Mouse (Mus musculus): ENCODE results near the gene Rpl23.

The Rpl23 gene

DNA sequence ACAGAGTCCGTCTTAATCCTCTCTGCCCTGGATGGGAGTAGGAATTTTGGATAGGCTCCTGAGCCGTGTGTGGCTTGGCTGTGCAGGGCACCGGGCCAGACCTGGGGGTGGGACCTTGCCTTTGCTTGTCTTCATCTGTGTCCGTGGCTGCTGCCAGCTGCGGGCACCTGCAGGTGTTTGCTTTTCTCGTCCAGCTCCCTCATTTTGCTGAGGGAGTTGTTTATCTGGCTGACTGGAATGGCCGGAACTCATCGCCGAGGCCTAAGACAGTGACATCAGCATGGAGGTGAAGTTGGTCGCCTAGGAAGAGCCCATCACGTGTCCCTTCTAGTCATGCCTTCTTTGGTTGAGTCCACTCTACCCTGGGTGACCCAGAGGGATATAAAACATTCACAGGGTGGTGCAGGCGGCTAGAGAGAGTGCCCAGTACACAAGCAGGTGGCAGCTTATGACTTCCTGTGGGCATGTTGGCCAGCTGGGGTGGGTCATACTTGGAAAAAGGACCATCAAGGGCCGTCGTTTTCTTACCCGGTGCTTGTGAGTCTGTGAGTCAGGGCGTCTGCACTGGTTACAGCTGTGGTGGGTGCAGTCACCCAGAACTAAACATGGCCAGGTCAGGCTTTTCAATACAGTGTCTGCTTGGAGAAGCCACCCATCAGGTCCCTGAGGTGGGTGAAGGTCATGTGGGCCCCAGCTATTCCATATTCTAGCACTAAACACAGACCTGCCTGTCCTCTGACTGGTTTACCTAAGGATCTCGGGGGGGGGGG is 31.7 kb upstream of the Rpl23 start:
- no peak for DNase-seq (ENCODE audit: low spot score)

DNA sequence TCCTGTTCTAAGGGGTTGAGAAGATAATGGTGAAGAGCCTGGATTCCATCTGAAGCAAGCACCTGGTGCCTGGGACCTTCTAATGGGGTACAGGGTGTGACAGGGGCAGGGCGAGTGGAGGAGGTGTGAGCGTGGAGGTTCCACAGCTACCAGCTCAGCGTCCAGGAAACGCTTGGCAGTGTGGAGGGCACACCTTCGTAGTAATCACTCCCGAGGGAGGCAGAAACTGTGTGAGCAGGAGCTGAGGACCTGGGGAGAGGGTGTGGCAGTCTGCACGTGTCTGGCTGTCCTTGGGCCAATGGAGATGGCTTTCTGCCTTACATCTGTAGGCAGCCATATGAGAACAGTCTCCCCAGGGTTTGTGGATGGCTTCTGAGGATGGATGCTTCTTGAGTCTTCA is 30.8 kb upstream of the Rpl23 start:
- no peak for DNase-seq (ENCODE audit: low spot score)

GRCm38 (mm10) chr11:97812491-97812921 is 30.3 kb upstream of the Rpl23 start:
- DNase-seq (ENCODE audit: low spot score) = no peak

- DNase-seq (ENCODE audit: low spot score) = no peak
These were observed 29.5 kb upstream of the Rpl23 start for GRCm38 (mm10) chr11:97811569-97812362.

DNA sequence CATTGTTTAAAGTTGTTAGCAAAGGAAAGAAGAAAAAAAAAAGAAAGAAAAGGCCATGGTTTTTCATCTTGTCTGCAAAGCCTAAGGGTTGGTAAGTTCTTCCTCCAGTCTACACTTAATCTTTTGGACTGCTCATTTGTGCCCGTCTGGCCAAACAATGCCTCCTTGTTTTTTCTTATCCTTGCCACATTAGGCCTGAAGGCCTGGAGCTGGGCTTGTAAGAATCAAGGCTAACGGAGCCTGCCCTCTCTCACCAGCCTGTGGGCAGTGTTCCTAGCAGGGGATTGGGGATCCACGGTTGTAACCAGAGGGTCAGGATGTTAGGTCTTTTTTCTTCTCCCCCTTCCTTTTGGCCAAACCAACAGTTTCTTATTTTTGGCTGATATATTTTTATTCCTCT is 28.7 kb upstream of the Rpl23 start:
- DNase-seq (ENCODE audit: low spot score) = no peak

- DNase-seq (ENCODE audit: low spot score) = no peak
These were observed 28.1 kb upstream of the Rpl23 start for GRCm38 (mm10) chr11:97810356-97810755.

DNA sequence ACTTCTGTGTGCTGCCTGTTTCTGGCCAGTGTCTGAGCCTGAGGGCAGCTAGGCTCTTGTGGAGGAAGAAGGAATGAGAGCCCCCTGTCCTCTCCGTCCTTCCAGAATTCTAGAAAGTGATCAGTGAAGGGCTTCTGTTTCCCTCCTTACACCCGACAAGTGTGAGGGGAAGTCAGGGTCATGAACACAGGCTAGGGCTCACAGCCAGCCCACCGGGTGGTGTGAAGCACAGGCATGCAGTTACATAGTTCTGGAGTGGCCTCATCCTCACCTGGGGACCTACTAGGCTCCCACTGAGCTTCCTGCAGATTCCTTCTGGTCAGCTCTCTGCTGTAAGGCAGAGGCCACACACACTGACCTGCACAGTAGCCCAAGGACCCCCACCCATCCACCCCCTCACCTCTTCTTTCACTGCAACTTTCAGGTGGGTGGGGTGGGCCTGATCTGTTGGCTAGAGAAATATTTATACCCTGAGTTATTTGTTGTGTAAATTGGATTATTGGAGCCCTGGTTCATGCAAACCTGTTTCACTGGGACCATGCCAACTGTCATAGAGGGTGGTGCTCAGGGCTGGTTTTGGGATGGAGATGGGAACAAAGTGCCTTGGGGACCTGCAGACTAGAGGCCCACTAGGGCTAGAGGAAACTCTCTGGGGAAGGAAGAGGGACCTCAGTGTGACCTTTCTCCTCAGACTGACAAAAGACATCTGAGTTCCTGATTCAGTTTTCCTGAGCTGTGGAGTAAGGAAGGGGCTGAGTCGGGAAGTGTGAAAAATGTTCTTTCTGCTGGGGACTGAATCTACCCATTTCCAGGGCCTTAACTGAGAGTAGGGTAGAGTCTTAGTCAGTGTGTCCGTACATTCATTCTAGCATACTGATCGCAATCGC is 27.2 kb upstream of the Rpl23 start:
- no peak for DNase-seq (ENCODE audit: low spot score)

DNA sequence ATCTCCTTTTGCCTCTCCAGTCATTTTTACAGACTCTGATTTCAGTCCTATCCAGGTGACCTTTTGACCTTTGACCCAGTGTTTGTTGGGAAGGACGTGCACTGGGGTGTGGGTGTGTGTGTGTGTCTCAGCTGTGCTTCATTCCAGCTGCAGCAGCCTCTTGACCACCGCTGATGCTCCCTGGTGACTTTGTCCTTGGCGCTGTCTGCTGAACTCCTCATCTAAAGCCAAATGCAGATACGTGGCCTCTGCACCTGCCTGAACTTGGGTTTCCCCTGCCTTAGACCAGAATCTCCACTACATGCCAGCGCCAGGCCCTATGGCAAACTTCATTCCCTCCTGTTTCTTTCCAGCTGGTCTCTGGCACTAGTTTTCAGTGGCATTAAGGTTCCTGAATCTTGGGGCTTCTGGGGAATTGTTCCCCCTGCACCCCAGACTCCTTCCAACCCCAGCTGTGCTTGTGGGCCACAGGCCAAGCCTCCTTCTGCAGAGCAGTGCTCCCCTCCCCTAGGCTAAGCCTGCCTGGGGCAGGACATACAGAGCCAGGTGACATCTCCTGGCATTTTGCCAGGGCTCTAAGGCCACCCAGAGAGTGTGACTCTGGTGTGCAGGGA is 26.5 kb upstream of the Rpl23 start:
- no peak for DNase-seq (ENCODE audit: low spot score)

DNA sequence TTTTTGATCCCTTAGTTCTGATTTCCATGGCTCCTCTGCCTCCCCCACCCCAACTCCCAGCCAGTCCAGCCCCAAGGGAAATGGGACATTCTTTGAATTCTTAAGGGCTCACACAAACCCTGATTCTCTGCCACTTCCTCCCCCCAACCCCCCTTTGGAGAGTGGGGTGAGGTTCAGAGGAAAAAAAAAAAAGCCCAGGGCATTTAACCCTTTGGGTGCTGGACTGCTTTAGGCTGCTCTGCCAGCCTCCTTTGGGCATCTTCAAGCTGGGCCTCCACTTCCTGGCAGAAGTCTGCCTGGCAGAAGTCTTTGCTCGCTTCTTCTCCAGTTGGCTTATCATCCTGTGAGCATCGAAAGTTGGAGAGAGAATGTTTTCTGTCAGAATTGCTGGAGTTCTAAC is 25.9 kb upstream of the Rpl23 start:
- no peak for DNase-seq (ENCODE audit: low spot score)

- no peak for DNase-seq (ENCODE audit: low spot score)
These were observed 25.4 kb upstream of the Rpl23 start for GRCm38 (mm10) chr11:97807626-97808025.

DNA sequence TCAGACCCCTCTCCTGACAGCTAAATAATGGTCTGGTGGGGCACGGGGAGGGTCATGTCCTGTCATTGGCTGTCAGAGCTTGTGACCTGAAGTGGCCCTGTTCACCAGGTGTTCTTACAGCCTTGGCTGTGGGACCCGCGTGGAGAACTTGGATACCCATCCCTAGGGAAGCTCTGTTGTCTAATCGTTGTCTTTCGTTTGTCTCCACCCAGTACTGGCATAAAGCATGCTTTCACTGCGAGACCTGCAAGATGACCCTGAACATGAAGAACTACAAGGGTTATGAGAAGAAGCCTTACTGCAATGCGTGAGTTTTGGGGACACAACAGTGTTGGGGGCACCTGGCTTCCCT is 24.4 kb upstream of the Rpl23 start:
- no peak for DNase-seq (ENCODE audit: low spot score)

- no peak for DNase-seq (ENCODE audit: low spot score)
These were observed 23.7 kb upstream of the Rpl23 start for GRCm38 (mm10) chr11:97805662-97806612.

DNA sequence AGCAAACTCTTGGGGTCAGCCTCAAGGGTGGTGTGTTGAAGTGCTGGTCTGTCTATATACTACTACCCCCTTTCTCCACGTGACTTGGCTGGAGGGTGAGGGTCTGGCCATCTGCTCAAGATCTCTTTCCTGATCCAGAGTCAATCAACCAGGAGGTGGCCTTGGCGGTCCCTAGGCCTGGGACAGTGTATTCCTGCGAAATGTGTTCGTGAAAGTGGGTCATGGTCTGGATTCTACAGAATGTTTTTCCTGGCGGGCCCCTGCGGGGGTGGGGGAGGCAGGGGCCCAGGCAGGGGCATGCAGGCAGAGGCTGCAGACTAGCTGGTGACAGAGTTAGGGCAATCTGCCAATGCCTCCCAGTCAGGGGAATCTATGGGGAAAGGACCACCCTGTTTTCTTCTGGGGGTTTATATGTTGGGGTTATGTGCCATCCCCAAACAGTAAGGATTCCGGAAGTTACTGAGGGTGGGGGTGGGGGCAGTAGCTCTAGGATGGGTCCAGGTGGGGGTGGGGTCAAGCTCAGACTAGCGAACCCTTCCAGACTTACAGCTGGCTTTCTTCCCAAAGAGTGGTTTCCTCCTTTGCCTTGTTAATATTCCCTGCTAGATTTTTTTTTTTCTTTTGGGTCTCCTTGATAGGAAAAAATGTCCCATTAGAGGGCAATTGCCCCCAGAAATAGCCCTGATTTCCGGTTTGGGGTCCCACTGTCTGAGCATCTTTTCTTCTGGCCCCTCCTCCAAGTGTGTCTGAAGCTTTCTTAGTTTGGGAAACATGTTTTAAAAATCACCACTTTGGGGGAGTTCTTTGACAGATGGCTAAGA is 22.8 kb upstream of the Rpl23 start:
- no peak for DNase-seq (ENCODE audit: low spot score)

DNA sequence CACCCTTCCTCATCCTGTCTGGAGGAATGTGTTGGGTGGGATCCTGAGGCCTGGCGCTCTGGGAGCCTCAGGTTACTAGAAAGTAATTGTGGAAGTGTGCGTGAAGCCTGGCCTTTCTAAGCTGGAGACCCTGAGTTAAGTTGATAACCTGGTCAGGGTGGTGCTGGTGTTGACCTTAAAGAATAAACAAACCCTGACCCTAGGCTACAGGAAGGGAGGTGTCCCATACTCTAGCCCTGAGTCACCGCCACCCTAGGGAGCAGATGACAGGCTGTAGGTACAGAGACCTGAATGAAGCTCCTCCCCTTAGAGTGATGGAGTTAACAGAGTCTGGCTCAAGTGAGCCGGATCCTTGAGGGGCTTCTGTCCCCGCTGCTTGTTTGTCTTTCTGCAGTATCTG is 21.6 kb upstream of the Rpl23 start:
- no peak for DNase-seq (ENCODE audit: low spot score)

DNA sequence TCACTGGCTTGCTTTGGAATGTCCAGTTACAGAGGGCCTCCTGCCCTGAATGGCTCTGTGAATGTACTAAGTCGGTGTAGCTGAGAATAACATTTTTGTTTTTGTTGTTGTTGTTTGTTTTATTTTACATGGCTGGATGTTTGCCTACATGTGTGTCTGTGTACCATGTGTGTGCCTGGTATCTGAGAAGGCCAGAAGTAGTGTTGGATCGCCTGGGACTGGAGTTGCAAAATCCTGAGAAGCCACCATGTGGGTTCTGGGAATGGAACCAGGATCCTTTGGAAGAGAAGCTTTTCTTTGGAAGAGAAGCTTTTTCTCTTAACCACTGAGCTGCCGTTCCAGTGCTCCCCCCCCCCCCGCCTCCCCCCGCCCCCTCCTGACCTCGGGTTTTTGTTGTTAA is 20.3 kb upstream of the Rpl23 start:
- no peak for DNase-seq (ENCODE audit: low spot score)

- no peak for DNase-seq (ENCODE audit: low spot score)
These were observed 19.9 kb upstream of the Rpl23 start for GRCm38 (mm10) chr11:97802194-97802470.

DNA sequence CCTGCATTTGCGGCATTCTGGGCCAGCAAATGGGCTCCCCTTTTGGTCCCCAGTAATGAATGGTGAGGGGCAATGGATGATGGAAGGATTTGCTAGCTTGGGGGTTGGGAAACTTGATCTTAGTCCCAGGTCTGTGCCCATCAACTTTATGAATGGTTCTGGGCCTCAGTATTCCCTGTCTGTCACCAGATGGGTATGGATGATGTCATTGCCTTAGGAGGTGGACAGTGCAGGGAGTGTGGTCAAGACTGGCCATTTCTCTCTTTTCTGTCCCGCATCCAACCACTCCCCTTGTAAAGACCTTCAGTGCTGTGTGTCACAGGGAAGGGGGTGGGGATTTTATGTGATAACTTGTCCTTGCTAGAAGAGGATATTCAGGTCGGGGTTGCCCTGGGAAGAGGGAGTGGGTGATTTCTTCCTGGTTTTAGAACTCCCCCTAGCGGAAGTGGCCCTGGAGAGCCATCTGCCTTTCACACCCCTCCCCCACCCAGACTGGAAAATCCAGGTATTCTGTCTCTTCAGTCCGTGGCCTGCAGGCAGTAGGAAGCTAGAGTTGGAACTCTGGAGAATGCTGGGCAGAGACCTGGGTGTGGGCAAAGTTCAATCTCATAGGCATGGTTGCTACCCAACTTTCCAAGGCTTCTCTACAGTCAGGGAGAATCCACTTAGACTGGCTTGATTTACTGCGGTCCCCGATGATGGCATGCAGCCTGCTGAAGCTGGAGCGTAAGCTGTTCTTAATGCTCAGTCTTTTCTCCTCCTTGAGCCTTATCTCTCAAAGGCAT is 19.4 kb upstream of the Rpl23 start:
- no peak for DNase-seq (ENCODE audit: low spot score)

DNA sequence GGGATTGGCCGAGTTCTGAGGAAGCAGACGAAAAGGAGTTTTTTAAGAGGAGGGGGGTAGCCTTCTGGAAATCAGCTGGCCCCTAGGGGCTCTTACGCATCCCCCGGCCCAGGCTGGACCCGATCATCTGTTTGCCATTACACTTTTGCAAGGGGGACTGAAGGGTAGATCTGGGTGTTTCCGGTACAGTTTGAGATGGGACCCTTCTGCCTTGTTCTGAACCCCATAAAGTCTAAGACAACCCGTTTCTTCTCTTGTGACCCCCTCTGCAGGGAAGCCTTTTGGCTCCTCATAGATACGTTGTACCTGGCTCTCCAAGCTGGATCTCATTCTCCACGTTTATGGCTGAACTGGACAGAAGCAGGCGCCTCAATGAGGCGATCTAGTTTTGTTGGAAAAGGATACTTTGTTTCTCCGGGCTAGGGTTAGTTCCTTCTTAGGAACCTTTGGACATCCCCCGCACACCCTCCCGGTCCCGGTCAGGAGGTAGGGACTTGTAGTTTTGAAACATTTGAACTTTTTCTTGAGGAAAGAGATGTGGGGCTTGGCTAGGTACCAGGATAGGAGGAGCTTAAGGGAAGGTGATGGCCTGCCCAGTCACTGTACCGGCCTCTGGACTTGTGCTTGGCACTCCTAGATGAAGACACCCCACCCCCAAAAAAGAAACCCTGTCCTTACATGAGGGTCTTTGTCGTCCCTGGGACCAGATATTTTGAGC is 18.6 kb upstream of the Rpl23 start:
- DNase-seq (ENCODE audit: low spot score) = no peak
